Mouse (Mus musculus) embryonic facial prominence, embryonic 15.5 days (tissue): ENCODE measurements around the gene Ikzf3. TPM values are rescaled to one million over a fixed set of nuclear protein-coding genes. Genes with fewer than 3 reads are reported as not detected.

Experiments
- ATAC-seq: fragments of 200-750 bp; cut with Nextera tagmentation; 2 replicates; pipeline ENCODE4 v1.8.0; 2017; ENCODE audit warnings: low read depth, moderate TSS enrichment; ENCODE audit not compliant: insufficient number of reproducible peaks, low FRiP score, low TSS enrichment
- H3K27ac ChIP-seq: fragments of 300-500 bp; sonication (generic); replicated peaks from 2 replicates; pipeline ENCODE4 v1.5.1; 2015; ENCODE audit warnings: mild to moderate bottlenecking, inconsistent platforms
- H3K27me3 ChIP-seq: fragments of 300-500 bp; sonication (generic); 2 replicates; pipeline ENCODE4 v1.6.1; 2015; ENCODE audit warnings: inconsistent platforms
- H3K36me3 ChIP-seq: fragments of 300-500 bp; sonication (generic); 2 replicates; pipeline ENCODE4 v1.6.1; 2015; ENCODE audit warnings: mild to moderate bottlenecking, inconsistent platforms
- H3K4me1 ChIP-seq: fragments of 300-500 bp; sonication (generic); 2 replicates; pipeline ENCODE4 v1.6.1; 2015; ENCODE audit warnings: inconsistent platforms
- H3K4me2 ChIP-seq: fragments of 300-500 bp; sonication (generic); replicated peaks from 2 replicates; pipeline ENCODE4 v1.6.1; 2015; ENCODE audit warnings: mild to moderate bottlenecking, inconsistent platforms
- H3K4me3 ChIP-seq: fragments of 300-500 bp; sonication (generic); replicated peaks from 2 replicates; pipeline ENCODE4 v1.5.1; 2015; ENCODE audit warnings: mild to moderate bottlenecking, inconsistent platforms
- H3K9ac ChIP-seq: fragments of 300-500 bp; sonication (generic); 2 replicates; pipeline ENCODE4 v1.6.1; 2015; ENCODE audit warnings: inconsistent platforms
- H3K9me3 ChIP-seq: fragments of 300-500 bp; sonication (generic); replicated peaks from 2 replicates; pipeline ENCODE4 v1.6.1; 2016; ENCODE audit warnings: inconsistent platforms
- WGBS: fragments of 180-500 bp; shearing (Covaris S2); methylation state at CpG from one replicate; pipeline ENCODE4 v1.1.7; 2015; 5-methylcytosine and 5-hydroxymethylcytosine counted together
- polyA plus RNA-seq: library from polyadenylated mRNA; unstranded; fragments of >200 nt; fragmentation: Nextera tagmentation; extraction: Ambion mirVana; gene quantifications from 2 replicates; pipeline ENCODE4 v1.2.1, GENCODE M21; 2015

The Ikzf3 gene
- polyA plus RNA-seq, 1 experiment from 2014 or later = 0.67 TPM

DNA sequence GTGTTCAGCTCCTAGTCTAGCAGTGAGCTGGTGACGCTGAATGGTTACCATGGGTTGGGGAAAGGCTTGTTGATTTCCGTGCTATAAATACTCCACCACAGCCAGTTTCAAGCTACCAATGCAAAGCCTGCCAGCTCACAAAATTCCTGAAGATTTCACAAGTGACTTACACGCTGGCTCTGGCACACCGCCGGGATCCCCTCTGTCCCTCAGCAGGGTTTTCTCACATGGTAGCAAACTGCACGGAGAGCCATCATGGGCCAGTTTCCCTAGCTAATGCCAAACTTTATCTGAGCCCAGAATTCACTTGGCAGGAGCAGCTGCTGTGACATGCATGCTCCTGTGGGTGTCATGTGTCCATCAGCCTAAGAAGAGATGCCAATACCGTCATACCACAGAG is 36.4 kb downstream of the Ikzf3 start:
- WGBS = 61% methylated on average over 7 of the region's 7 CpGs
- no peaks in the 10 kb centered on the region for H3K36me3 ChIP-seq
- ATAC-seq = no peak
- H3K27me3 ChIP-seq = no peaks in the 10 kb centered on the region
- no peaks in the 10 kb centered on the region for H3K4me1 ChIP-seq
- H3K9ac ChIP-seq = no peak overlapping the region
- no peaks in the 10 kb centered on the region for H3K9me3 ChIP-seq
- no peak overlapping the region for H3K27ac ChIP-seq
- H3K4me3 ChIP-seq = no peak overlapping the region
- no peak overlapping the region for H3K4me2 ChIP-seq

- H3K4me3 ChIP-seq = no peak overlapping the region
- no peak overlapping the region for H3K27ac ChIP-seq
- no peak overlapping the region for H3K4me2 ChIP-seq
- no peak for ATAC-seq
- no peaks in the 10 kb centered on the region for H3K36me3 ChIP-seq
- H3K9ac ChIP-seq = no peak overlapping the region
- no peaks in the 10 kb centered on the region for H3K27me3 ChIP-seq
- H3K9me3 ChIP-seq = no peaks in the 10 kb centered on the region
- H3K4me1 ChIP-seq = no peaks in the 10 kb centered on the region
- WGBS = 42% methylated on average over 3 of the region's 3 CpGs
These were observed 40.9 kb downstream of the Ikzf3 start for GRCm38 (mm10) chr11:98504926-98505325.

GRCm38 (mm10) chr11:98497388-98498288 is 48.2 kb downstream of the Ikzf3 start:
- Histone ChIP-seq H3K27ac (no peak overlapping the region), H3K9me3 (no peaks in the 10 kb centered on the region), H3K9ac (no peak overlapping the region), H3K4me1 (0 out of 2 replicates have a peak, but pooled peaks cover 8% of the 10 kb centered on the region), H3K4me3 (no peak overlapping the region), H3K36me3 (no peaks in the 10 kb centered on the region), H3K27me3 (0 out of 2 replicates have a peak, but pooled peaks cover 2% of the 10 kb centered on the region), H3K4me2 (no peak overlapping the region)
- ATAC-seq = no peak
- 36% methylated on average over 22 of the region's 22 CpGs for WGBS

GRCm38 (mm10) chr11:98495176-98495719 is 50.6 kb downstream of the Ikzf3 start:
- Histone ChIP-seq H3K36me3 (no peaks in the 10 kb centered on the region), H3K4me1 (0 out of 2 replicates have a peak, but pooled peaks cover 8% of the 10 kb centered on the region), H3K9ac (no peak overlapping the region), H3K4me2 (no peak overlapping the region), H3K27ac (no peak overlapping the region), H3K27me3 (0 out of 2 replicates have a peak, but pooled peaks cover 2% of the 10 kb centered on the region), H3K4me3 (no peak overlapping the region), H3K9me3 (no peaks in the 10 kb centered on the region)
- 81% methylated on average over 5 of the region's 5 CpGs for WGBS
- ATAC-seq = no peak

GRCm38 (mm10) chr11:98493394-98493793 is 52.4 kb downstream of the Ikzf3 start:
- Histone ChIP-seq H3K36me3 (no peaks in the 10 kb centered on the region), H3K9ac (no peak overlapping the region), H3K27me3 (0 out of 2 replicates have a peak, but pooled peaks cover 2% of the 10 kb centered on the region), H3K27ac (no peak overlapping the region), H3K9me3 (no peaks in the 10 kb centered on the region), H3K4me1 (0 out of 2 replicates have a peak, but pooled peaks cover 8% of the 10 kb centered on the region), H3K4me3 (no peak overlapping the region), H3K4me2 (no peak overlapping the region)
- no peak for ATAC-seq
- 70% methylated on average over 9 of the region's 9 CpGs for WGBS

GRCm38 (mm10) chr11:98492959-98493358 is 52.9 kb downstream of the Ikzf3 start:
- no peak overlapping the region for H3K9ac ChIP-seq
- no peak overlapping the region for H3K4me3 ChIP-seq
- WGBS = 21% methylated on average over 7 of the region's 7 CpGs
- H3K27ac ChIP-seq = no peak overlapping the region
- 0 out of 2 replicates have a peak, but pooled peaks cover 2% of the 10 kb centered on the region for H3K27me3 ChIP-seq
- no peak for ATAC-seq
- no peaks in the 10 kb centered on the region for H3K36me3 ChIP-seq
- H3K4me1 ChIP-seq = 0 out of 2 replicates have a peak, but pooled peaks cover 8% of the 10 kb centered on the region
- no peaks in the 10 kb centered on the region for H3K9me3 ChIP-seq
- H3K4me2 ChIP-seq = no peak overlapping the region

DNA sequence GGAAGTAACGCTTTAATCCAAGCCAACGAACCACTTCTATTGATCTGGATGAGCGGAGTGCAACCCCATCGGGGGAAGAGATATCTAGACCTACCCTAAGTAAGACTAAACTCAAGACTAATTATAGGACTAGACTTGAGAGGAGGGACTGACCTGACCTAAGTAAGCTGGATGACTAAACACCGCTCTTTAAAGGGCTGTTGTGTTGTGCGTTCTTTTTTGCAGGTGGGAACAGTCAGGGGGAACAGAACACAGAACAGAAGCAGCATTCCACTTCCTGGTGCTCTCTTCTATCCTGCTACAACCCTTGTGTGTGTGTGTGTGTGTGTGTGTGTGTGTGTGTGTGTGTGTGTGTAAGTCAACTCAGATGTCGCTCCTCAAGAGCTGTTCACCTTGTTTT is 54.3 kb downstream of the Ikzf3 start:
- no peaks in the 10 kb centered on the region for H3K4me1 ChIP-seq
- H3K9ac ChIP-seq = no peak overlapping the region
- no peak overlapping the region for H3K4me3 ChIP-seq
- no peak overlapping the region for H3K4me2 ChIP-seq
- H3K9me3 ChIP-seq = no peaks in the 10 kb centered on the region
- 0 out of 2 replicates have a peak, but pooled peaks cover 2% of the 10 kb centered on the region for H3K27me3 ChIP-seq
- no peaks in the 10 kb centered on the region for H3K36me3 ChIP-seq
- 81% methylated on average over 7 of the region's 7 CpGs for WGBS
- no peak for ATAC-seq
- no peak overlapping the region for H3K27ac ChIP-seq

- no peaks in the 10 kb centered on the region for H3K9me3 ChIP-seq
- no peak for ATAC-seq
- H3K27me3 ChIP-seq = 0 out of 2 replicates have a peak, but pooled peaks cover 1% of the 10 kb centered on the region
- H3K27ac ChIP-seq = no peak overlapping the region
- no peaks in the 10 kb centered on the region for H3K36me3 ChIP-seq
- WGBS = 60% methylated on average over 20 of the region's 20 CpGs
- no peak overlapping the region for H3K4me3 ChIP-seq
- no peak overlapping the region for H3K4me2 ChIP-seq
- H3K9ac ChIP-seq = no peak overlapping the region
- no peaks in the 10 kb centered on the region for H3K4me1 ChIP-seq
These were observed 57.1 kb downstream of the Ikzf3 start for GRCm38 (mm10) chr11:98488540-98489234.

- Histone ChIP-seq H3K36me3 (no peaks in the 10 kb centered on the region), H3K4me3 (no peak overlapping the region), H3K4me2 (no peak overlapping the region), H3K27ac (no peak overlapping the region), H3K27me3 (no peaks in the 10 kb centered on the region), H3K4me1 (no peaks in the 10 kb centered on the region), H3K9me3 (no peaks in the 10 kb centered on the region), H3K9ac (no peak overlapping the region)
- WGBS = 26% methylated on average over 5 of the region's 5 CpGs
- ATAC-seq = no peak
These were observed 58.2 kb downstream of the Ikzf3 start for GRCm38 (mm10) chr11:98487526-98488040.

DNA sequence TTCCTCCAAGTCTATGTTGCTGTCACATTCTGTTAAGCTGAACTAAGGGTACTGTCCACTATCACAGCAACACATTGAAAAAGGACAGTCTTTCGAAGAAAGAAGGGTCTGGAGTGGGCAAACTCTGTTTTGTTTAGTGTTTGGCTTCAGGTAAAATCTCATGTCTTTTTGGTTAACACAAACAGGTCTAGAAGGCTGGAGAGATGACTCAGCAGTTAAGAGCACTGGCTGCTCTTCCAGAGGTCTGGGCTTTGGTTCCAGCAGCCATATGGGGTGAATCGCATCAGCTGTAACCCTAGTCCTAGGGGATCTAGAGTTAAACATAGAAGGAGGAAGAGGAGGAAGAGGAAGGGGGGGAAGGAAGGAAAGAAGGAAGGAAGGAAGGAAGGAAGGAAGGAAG is 60.1 kb downstream of the Ikzf3 start:
- Histone ChIP-seq H3K36me3 (no peaks in the 10 kb centered on the region), H3K9ac (no peak overlapping the region), H3K27me3 (no peaks in the 10 kb centered on the region), H3K27ac (no peak overlapping the region), H3K4me2 (no peak overlapping the region), H3K4me1 (no peaks in the 10 kb centered on the region), H3K4me3 (no peak overlapping the region), H3K9me3 (no peaks in the 10 kb centered on the region)
- 87% methylated on average over 2 of the region's 2 CpGs for WGBS
- no peak for ATAC-seq

DNA sequence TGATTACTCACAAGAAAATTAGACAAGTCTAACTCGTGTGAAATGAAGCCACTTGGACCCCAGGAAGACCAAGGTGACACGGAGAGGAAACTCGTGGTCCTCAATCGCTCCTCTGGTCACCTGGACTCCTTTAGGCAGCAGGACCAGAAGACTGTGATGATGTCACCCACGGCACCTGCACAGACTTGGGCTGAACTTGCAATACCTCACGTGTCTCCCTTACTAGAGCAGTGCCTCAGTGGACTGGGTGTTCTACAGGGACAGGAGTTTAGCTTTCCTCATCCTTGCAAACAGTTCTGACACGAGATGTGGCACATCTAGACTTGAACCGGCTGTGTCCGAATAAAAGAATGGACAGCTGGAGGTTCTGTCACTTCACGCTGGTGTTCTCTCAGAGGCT is 63.8 kb downstream of the Ikzf3 start:
- no peaks in the 10 kb centered on the region for H3K36me3 ChIP-seq
- H3K4me1 ChIP-seq = no peaks in the 10 kb centered on the region
- H3K9ac ChIP-seq = no peak overlapping the region
- WGBS = 79% methylated on average over 10 of the region's 10 CpGs
- H3K27me3 ChIP-seq = no peaks in the 10 kb centered on the region
- ATAC-seq = no peak
- H3K27ac ChIP-seq = no peak overlapping the region
- no peaks in the 10 kb centered on the region for H3K9me3 ChIP-seq
- H3K4me2 ChIP-seq = no peak overlapping the region
- H3K4me3 ChIP-seq = no peak overlapping the region
